Mouse (Mus musculus): ENCODE results near the gene Gm11127.
"Not testable (repeated sequence)": the region's sequence is repeated elsewhere in the genome, so short reads cannot be mapped to it uniquely, and the experiment has no call there.

DNA sequence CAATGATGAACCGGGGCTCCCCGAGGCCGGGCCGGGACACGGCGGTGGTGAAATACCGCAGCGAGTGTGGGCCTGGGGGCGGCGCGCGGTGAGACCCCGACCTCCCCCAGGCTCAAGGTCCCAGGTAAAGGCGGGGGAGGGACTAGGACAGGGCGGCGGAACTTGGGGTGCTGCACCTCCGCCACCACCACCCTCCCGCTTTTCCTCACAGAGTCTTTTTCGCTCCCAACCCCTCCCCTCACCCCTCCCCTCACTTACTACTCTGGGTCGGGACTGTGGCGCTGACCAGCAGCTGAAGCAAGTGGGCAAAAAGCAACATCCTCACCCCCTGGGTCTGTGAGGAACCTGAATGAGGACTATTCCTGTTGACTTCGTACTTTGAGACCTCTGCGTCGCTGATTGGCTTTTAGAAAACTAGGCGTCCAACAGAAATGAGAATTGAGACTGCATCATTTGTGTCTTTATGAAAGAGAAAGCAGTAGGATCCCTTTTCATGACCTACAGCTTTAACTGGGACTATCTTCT is 25.8 kb downstream of the Gm11127 start, which contains the start of gene H2-T23:
- TF ChIP-seq CTCF (IDR thresholded peaks at IDR 0.05; ENCODE audit: extremely low read depth, insufficient read depth, low read length) = not testable (repeated sequence)
- peak; percentile 38; the same call in 1 of the 2 replicates for TF ChIP-seq POLR2A (IDR thresholded peaks at IDR 0.05; ENCODE audit: extremely low read depth, insufficient read depth, low read length)
